Mouse (Mus musculus): ENCODE results near the gene Nedd8.

GRCm38 (mm10) chr14:55643060-55643907, 28.6 kb downstream of the Nedd8 start, which contains the start of gene Tm9sf1:
- TF ChIP-seq POLR2A (IDR thresholded peaks at IDR 0.05; ENCODE audit: borderline replicate concordance, low read depth, low read length) (0 out of 2 replicates have a peak, but pooled peaks have one; percentile 4), CTCF (IDR thresholded peaks at IDR 0.05; ENCODE audit: low read depth, low read length) (no peak)
